Comparison of ENCODE assay signal across 12 mouse cellular contexts in the genomic region with DNA sequence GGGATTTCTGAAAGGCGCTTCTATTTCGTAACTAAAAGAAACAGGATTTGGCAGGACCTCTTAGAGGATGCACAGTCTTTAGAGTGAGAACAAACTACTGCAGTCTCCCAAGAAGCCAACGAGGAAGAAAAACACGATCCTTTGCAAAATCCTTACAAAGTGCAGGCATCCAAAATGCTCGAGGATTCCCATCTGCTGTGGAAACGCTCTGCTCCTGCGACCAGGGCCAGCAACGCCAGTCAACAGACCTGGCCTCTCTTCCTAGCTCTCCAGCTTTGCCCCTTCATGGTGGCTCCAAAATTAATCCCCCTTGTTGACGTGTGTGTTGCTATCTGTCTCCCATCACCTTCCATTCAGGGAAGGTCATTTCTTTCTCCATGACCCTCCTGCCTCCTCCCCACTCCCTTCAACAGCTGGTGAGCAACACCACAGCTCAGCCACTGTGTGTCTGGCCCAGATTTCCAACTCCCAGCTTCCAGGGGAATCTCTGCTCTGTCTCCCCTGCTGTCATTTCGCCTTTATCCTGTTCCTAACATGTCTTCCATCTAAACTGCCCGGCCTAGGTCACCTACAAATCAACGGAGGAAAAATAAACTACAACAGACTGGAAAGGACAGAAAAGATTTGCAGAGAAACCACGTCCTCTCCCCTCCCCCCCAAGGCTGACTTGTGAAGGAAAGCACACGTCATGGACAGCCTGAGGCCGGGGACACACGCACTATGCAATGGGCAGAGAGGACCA. TPM values are rescaled to one million over a fixed set of nuclear protein-coding genes. Genes with fewer than 3 reads are reported as not detected.
DNase-seq lines count a peak whose midpoint lies in the region; ATAC-seq lines count a peak whose summit lies in the region.
"Had no signal": no experiment of that assay in that cellular context is flagged by ENCODE, and none has a peak within 500 bp of the region (broad histone marks: within the 10 kb centered on the region; RNA-seq: fewer than 3 reads in every experiment).

No protein-coding gene starts in this region.

- H3K9ac ChIP-seq in heart, embryonic 13.5 days, result peak overlapping the region; percentile 62
- H3K9ac ChIP-seq in limb, embryonic 11.5 days (ENCODE audit: low read length), result no peak overlapping the region
- no peak overlapping the region for H3K9ac ChIP-seq in midbrain, embryonic 15.5 days
- H3K9ac ChIP-seq: forebrain, embryonic 13.5 days; hindbrain, embryonic 12.5 days had no signal

- H3K9me3 ChIP-seq in heart, embryonic 13.5 days, result no peaks in the 10 kb centered on the region
- no peaks in the 10 kb centered on the region for H3K9me3 ChIP-seq in limb, embryonic 11.5 days (ENCODE audit: control insufficient read depth, low read length)
- no peaks in the 10 kb centered on the region for H3K9me3 ChIP-seq in midbrain, embryonic 15.5 days
- H3K9me3 ChIP-seq: forebrain, embryonic 13.5 days; hindbrain, embryonic 12.5 days had no signal

- H3K27me3 ChIP-seq in heart, embryonic 13.5 days (replicated peaks), result no peaks in the 10 kb centered on the region
- H3K27me3 ChIP-seq in limb, embryonic 11.5 days (ENCODE audit: control insufficient read depth, insufficient read depth, low read length), result no peaks in the 10 kb centered on the region
- H3K27me3 ChIP-seq in midbrain, embryonic 15.5 days (replicated peaks), result no peaks in the 10 kb centered on the region
- H3K27me3 ChIP-seq: forebrain, embryonic 13.5 days; hindbrain, embryonic 12.5 days had no signal

- peak; percentile 20 for DNase-seq in retina, postnatal 1 day
- no peak for DNase-seq in retina, embryonic 14.5 days (ENCODE audit: low spot score)
- DNase-seq in limb, embryonic 11.5 days (ENCODE audit: low spot score), result no peak
- DNase-seq in yolk sac, embryonic 10.5 days (ENCODE audit: low spot score), result peak; percentile 26
- no peak for DNase-seq in layer of hippocampus, postnatal 25 days (ENCODE audit: extremely low spot score in 1 of 2, low spot score in 1 of 2)
- DNase-seq: cerebellum, postnatal 36 days had no signal

- H3K4me1 ChIP-seq in heart, embryonic 13.5 days, result peaks cover 96% of the 10 kb centered on the region
- peaks cover 40% of the 10 kb centered on the region for H3K4me1 ChIP-seq in limb, embryonic 11.5 days (ENCODE audit: control insufficient read depth, insufficient read depth, low read length)
- H3K4me1 ChIP-seq in midbrain, embryonic 15.5 days, result no peaks in the 10 kb centered on the region

- WGBS in heart, embryonic 13.5 days, result 23% methylated on average over 16 of the region's 16 CpGs
- 66% methylated on average over 16 of the region's 16 CpGs for WGBS in limb, embryonic 11.5 days
- 79% methylated on average over 16 of the region's 16 CpGs for WGBS in midbrain, embryonic 15.5 days

- no peaks in the 10 kb centered on the region for H3K36me3 ChIP-seq in heart, embryonic 13.5 days
- H3K36me3 ChIP-seq in limb, embryonic 11.5 days (ENCODE audit: control insufficient read depth, insufficient read depth, low read length), result no peaks in the 10 kb centered on the region
- H3K36me3 ChIP-seq in midbrain, embryonic 15.5 days (replicated peaks), result no peaks in the 10 kb centered on the region
- H3K36me3 ChIP-seq: G1E; hindbrain, embryonic 12.5 days had no signal

- ATAC-seq in heart, embryonic 13.5 days (ENCODE audit: extremely low read depth, insufficient number of reproducible peaks, low FRiP score, low TSS enrichment), result peak; percentile 55; the same call in 1 of the 2 replicates
- no peak for ATAC-seq in limb, embryonic 11.5 days (ENCODE audit: insufficient number of reproducible peaks, low FRiP score, low TSS enrichment, low read depth)
- ATAC-seq in midbrain, embryonic 15.5 days (replicated peaks), result no peak
- ATAC-seq: forebrain, embryonic 13.5 days had no signal

- H3K4me2 ChIP-seq in heart, embryonic 13.5 days, result peak overlapping the region; percentile 48
- H3K4me2 ChIP-seq in limb, embryonic 11.5 days (ENCODE audit: low read depth, severe bottlenecking), result no peak overlapping the region
- no peak overlapping the region for H3K4me2 ChIP-seq in midbrain, embryonic 15.5 days
- H3K4me2 ChIP-seq: forebrain, embryonic 13.5 days; hindbrain, embryonic 12.5 days had no signal

- H3K27ac ChIP-seq in heart, embryonic 13.5 days (replicated peaks), result peak overlapping the region; percentile 92
- 0 out of 2 replicates have a peak overlapping the region, but pooled peaks have one; percentile 16 for H3K27ac ChIP-seq in limb, embryonic 11.5 days (replicated peaks; ENCODE audit: low read depth, low read length)
- H3K27ac ChIP-seq in midbrain, embryonic 15.5 days, result no peak overlapping the region
- H3K27ac ChIP-seq: forebrain, embryonic 13.5 days; hindbrain, embryonic 12.5 days; macrophage had no signal

- H3K4me3 ChIP-seq in heart, embryonic 13.5 days, result peak overlapping the region; percentile 25
- H3K4me3 ChIP-seq in limb, embryonic 11.5 days (ENCODE audit: low read depth, low read length), result no peak overlapping the region
- no peak overlapping the region for H3K4me3 ChIP-seq in midbrain, embryonic 15.5 days
- H3K4me3 ChIP-seq: forebrain, embryonic 13.5 days; hindbrain, embryonic 12.5 days had no signal

RNA-seq across cellular contexts. Expression of a gene that starts 23.2 kb away (rescaled TPM):
- polyA plus RNA-seq in heart, embryonic 13.5 days (2015; fragmentation: Nextera tagmentation; extraction: Ambion mirVana), result 16.4 and 16.5 TPM in 2 replicates
- 17.8 and 21.1 TPM in 2 replicates for polyA plus RNA-seq in limb, embryonic 11.5 days (2014; fragmentation: Nextera tagmentation; extraction: Ambion mirVana)
- 3.2 and 3.7 TPM in 2 replicates for polyA plus RNA-seq in midbrain, embryonic 15.5 days (2015; fragmentation: Nextera tagmentation; extraction: Ambion mirVana)
- total RNA-seq in layer of hippocampus, postnatal 25 days (2021), result 1 to 10 TPM in 1 of 2 experiments, under 1 TPM in 1; 0.86 to 1.1 TPM
- total RNA-seq: G1E had no signal
- polyA plus RNA-seq: G1E, macrophage had no signal

Comparison
In these comparisons a context has a peak if more than half of its experiments do, and no peak if none do; other contexts are left out.
1. DNase-seq: peak in retina, postnatal 1 day (single experiment) and yolk sac, embryonic 10.5 days (single experiment); none in retina, embryonic 14.5 days (single experiment), limb, embryonic 11.5 days (single experiment) and layer of hippocampus, postnatal 25 days (0 of 2).